Mouse (Mus musculus) c-Kit-negative CD71-positive TER-119-positive erythroid progenitor cells, embryonic 14.5 days (primary cell): ENCODE data around the gene Cldnd2.

ENCODE experiments used
- DNase-seq: peaks from one replicate; pipeline ENCODE4 v3.0.0-alpha.2; 2013; ENCODE audit warnings: low read depth, low spot score

The Cldnd2 gene

GRCm38 (mm10) chr7:43447801-43448200, 7.2 kb downstream of the Cldnd2 start:
- DNase-seq: no peak

- DNase-seq: no peak
Measured at GRCm38 (mm10) chr7:43448246-43448645, 7.7 kb downstream of the Cldnd2 start.

- no peak for DNase-seq
Measured at GRCm38 (mm10) chr7:43449811-43450210, 9.2 kb downstream of the Cldnd2 start.

GRCm38 (mm10) chr7:43451726-43452125, 11.1 kb downstream of the Cldnd2 start:
- DNase-seq: no peak

- DNase-seq: no peak
Measured at GRCm38 (mm10) chr7:43452609-43453008, 12.0 kb downstream of the Cldnd2 start.

GRCm38 (mm10) chr7:43453599-43454355, 13.2 kb downstream of the Cldnd2 start:
- DNase-seq: no peak

GRCm38 (mm10) chr7:43454371-43454770, 13.8 kb downstream of the Cldnd2 start:
- DNase-seq: no peak

GRCm38 (mm10) chr7:43462851-43463250, 22.3 kb downstream of the Cldnd2 start, which contains the start of gene Vsig10l:
Gene Vsig10l, plus strand, starts transcription at chr7:43463151.
- DNase-seq: no peak

- no peak for DNase-seq
Measured at GRCm38 (mm10) chr7:43463976-43464375, 23.4 kb downstream of the Cldnd2 start.

GRCm38 (mm10) chr7:43464864-43465343, 24.3 kb downstream of the Cldnd2 start:
- DNase-seq: no peak

GRCm38 (mm10) chr7:43465344-43466098, 24.9 kb downstream of the Cldnd2 start:
- DNase-seq: peak; percentile 76

GRCm38 (mm10) chr7:43466099-43466694, 25.6 kb downstream of the Cldnd2 start:
- DNase-seq: peak; percentile 35

GRCm38 (mm10) chr7:43470373-43470772, 29.8 kb downstream of the Cldnd2 start:
- DNase-seq: peak; percentile 28

- DNase-seq: no peak
Measured at GRCm38 (mm10) chr7:43475706-43476105, 35.1 kb downstream of the Cldnd2 start.

- no peak for DNase-seq
Measured at GRCm38 (mm10) chr7:43476376-43476775, 35.8 kb downstream of the Cldnd2 start.

GRCm38 (mm10) chr7:43481191-43481590, 40.6 kb downstream of the Cldnd2 start:
- no peak for DNase-seq

- DNase-seq: no peak
Measured at GRCm38 (mm10) chr7:43482090-43482716, 41.6 kb downstream of the Cldnd2 start.

- no peak for DNase-seq
Measured at GRCm38 (mm10) chr7:43483236-43483635, 42.7 kb downstream of the Cldnd2 start.

- DNase-seq: no peak
Measured at GRCm38 (mm10) chr7:43488646-43489045, 48.1 kb downstream of the Cldnd2 start.

- DNase-seq: no peak
Measured at GRCm38 (mm10) chr7:43489631-43490125, 49.1 kb downstream of the Cldnd2 start, which contains the start of gene Iglon5. Gene Iglon5, minus strand, starts transcription at chr7:43490075.

- DNase-seq: no peak
Measured at GRCm38 (mm10) chr7:43490182-43490584, 49.6 kb downstream of the Cldnd2 start.
